Mouse (Mus musculus): Measurements from ENCODE around the gene Poc1a.

The Poc1a gene

DNA sequence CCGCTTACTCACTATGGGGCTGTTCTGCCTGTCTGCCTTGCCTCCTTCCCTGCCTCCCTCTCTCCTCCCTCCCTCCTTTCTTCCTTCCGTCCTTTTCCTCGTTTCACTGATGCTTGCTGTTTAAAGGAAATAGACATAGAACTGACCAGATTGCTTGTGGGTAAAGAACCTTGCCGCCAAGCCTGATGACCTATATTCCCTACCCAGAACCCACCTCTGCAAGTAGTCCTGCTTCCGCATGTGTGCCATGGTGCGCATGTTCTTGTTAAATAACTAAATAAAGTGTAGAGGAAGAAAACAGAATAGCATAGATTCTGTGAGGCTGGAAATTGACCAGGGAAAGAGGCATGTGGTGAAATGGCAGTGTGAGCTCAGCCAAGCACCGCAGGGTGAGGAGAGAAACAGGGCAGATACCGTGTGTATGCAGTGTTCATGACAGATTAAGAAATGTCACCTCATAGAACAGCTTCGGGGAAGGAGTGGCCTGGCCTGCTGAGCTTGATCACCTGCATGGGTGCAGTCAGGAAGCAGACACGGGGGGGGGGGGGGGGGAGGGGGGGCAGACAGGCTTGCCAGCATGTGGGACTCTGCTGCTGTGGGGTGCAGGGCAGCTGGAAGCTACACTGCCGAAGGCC lies 20.7 kb downstream of the Poc1a start:
- no peak for DNase-seq

GRCm38 (mm10) chr9:106302446-106303150 lies 21.7 kb downstream of the Poc1a start:
- DNase-seq: peak; percentile 37 to 65

DNA sequence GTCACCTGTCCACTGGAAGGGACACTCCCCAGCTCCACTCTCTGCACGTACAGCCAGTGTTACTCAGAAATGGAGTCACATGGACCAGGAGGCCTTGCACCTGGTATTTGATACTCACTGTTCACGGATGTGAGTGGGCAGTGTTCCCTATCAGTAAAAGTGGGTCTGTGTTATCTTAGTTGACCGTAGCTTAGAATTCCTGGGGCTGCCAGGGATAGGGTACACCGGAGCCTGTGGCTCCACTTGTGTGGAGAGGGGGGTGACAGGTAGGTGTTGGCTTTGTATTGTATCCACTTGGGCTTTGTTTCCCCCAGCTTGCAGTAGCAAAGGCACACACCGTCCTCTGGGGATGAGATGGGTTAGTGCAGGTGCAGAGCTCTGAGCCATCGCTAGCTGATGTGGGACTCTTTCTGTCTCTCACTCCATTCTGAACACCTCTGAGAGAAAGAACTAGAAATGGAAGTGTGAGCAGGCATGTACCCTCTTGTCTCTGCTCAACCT lies 22.6 kb downstream of the Poc1a start:
- DNase-seq: no peak

GRCm38 (mm10) chr9:106305228-106305627 lies 24.4 kb downstream of the Poc1a start:
- DNase-seq: peak; percentile 53 to 70

DNA sequence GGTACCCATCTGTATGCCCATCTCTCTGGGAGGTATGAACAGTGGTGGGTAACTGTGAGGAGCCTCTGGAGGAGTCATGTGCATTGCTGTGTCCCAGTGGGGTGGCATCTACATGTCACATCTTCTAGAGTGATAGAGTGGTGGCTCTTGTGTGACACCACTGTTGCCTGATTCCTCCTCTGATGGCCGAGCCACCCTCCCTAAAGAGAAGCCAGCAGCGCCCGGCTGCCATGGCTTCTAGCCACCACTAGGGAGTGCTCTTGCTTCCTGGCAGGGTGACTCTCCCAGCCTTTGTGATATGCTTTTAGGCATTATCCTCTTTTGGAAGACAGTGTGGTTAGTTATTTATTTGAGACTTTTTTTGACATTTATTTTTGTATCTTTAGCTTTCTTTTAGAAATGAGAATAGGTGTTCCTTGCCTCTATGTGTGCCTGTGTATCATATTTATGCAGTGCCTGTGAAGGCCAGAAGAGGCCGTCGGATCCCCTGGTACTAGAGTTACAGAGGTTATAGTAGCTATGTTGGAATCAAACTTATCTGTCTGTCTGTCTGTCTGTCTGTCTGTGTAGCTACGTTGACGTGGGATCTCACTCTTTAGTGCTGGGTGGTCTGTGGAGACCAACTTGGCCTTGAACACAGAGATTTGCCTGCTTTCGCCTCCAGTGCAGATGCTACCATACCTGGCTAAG lies 25.9 kb downstream of the Poc1a start:
- peak; percentile 74 to 85 for DNase-seq

GRCm38 (mm10) chr9:106308151-106308550 lies 27.3 kb downstream of the Poc1a start:
- DNase-seq: no peak

GRCm38 (mm10) chr9:106308555-106308954 lies 27.7 kb downstream of the Poc1a start:
- peak; percentile 58 to 65 for DNase-seq

GRCm38 (mm10) chr9:106308983-106309382 lies 28.1 kb downstream of the Poc1a start:
- DNase-seq: peak in 1 of 2 experiments; percentile 27

DNA sequence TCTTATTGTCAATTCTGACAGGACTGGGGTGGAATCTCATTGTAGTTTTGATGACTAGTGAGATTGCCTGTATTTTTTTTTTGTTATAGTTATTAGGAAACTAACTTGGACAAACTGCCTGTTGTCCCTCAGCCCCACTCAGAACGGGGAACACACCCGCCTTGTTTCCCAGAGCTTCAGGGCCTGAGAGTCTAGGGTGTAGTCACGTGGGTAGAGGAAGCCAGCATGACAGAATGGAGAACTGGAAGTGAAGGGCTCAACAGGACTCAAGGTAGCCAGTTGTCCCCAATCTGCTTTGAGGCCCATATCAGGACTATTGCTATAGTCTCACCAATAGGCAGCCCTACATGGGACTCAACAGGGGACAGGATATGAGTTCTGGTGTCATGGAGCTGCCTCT lies 29.0 kb downstream of the Poc1a start:
- peak in 1 of 2 experiments; percentile 32 for DNase-seq

DNA sequence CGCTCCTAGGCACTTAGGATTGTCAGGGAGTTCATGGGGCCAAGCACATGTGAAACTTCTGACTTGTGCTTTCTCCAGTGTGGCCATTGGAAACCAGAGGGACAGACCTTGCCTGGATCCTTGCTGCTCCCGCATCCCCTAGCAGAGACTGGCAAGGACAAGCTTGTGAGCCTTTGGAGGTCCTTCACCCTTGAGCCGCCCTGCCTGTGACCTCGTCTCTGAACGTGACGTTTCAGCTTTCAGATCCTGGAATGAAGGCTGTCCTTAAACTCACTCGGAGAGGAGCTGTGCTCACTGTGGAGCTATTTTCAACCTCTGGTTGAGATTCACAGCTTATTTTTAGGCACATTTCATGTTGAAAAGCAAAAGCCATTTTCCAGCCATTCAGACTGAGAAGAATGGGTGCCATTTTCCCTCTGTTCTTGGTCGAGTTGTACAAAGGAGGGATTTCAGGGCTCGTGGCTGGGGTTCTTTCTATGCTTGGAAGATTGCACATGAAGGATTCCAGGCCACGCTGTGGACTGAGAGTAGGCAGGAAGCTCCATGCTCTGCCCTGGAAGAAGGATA lies 30.8 kb downstream of the Poc1a start:
- no peak for DNase-seq

DNA sequence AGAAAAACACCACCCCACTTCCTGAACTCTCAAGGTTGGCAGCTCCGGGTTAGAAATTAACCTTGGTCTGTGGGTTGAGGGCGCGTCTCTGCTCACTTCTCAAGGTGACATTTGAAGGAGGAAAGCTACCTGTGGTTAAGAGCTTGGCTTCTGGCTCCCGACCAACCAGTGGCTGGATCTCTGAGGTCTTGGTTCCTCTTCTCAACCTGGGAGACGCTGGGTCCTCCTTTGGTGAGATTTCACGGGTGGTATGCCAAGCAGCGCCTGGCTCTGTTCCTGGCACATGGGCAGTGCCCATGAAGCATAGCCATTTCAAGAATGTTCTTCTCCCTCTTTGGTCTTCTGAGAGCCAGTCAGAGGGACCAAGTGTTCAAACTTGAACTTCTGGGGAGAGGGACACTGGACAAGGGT lies 32.1 kb downstream of the Poc1a start:
- peak in 1 of 2 experiments; percentile 59 for DNase-seq

- no peak for DNase-seq
These were observed 33.3 kb downstream of the Poc1a start for GRCm38 (mm10) chr9:106314196-106314595.

DNA sequence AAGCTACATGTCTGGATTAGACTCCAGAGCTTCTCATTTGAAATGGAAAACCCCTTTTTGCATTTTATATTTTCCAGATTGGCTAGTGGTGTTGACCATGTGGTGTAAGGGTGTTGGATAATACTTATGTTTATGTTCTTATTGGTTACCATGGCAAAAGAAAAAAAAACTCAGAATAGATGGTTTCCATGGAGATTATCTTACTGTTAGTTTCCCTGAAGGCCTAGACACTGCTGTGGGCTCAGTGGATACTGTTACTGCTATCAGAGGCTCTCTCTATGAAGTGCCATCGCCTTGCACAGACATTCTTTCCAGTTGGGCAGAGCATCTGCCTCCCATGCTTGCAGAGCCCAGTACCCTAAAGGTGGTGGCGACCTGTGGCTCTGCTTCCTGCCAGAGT lies 37.2 kb downstream of the Poc1a start:
- DNase-seq: no peak

DNA sequence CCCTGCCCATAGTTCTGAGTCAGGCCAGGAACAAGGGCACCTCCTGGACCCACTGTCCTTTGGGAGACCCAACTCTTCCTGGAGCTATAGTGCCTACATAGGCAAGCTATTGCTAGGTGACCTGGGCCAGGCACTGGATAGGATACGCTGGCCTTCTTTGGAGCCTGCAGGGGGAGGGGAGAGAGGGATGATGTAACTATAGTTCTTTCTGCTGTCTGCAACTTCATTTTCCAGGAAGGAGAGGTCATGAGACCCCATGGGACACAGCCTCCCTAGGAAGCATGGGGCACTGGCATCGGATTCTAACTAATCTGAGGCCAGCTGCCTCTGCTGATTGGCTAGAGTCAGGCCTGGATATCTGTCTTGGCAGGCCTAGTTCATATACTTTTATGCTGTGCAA lies 38.2 kb downstream of the Poc1a start:
- DNase-seq: no peak

DNA sequence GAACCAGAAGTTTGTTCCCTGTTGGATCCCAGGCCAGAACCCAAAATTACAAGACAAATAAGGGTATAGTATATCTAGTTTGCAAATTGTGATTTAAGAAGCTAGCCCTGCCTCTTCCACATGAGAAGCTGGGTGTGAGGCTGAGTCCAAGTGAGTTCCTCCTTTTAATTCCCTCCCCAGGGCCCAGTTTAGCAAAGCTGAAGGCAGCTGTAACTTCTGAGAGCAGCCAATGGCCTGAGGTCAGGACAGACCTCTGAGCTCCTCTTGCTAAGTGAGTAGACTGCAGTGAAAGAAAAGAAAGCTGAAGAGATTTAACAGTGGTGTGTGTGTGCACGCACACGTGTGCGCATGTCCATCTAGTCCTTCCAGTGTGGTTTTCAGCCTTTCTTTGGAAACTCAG lies 41.6 kb downstream of the Poc1a start:
- no peak for DNase-seq

DNA sequence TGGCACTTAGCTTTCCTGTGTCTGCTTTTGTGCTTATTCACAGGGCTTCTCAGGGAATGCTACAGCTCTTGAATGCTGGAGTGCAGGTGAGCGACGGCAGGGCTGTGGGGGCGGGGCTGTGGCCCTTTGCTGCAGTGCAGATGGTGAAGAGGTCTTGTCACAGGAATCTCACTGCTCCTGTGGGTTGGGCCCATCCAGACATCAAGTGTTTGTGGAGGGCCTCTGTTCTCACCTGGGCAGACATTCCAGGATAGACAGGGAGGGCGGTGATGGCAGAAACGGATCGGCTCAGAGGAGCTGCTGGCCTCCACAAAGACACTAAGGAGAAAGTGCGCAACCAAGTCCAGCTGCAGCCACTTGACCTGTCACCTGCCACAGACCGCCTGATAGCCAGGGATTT lies 45.4 kb downstream of the Poc1a start:
- DNase-seq: peak; percentile 79 to 93

DNA sequence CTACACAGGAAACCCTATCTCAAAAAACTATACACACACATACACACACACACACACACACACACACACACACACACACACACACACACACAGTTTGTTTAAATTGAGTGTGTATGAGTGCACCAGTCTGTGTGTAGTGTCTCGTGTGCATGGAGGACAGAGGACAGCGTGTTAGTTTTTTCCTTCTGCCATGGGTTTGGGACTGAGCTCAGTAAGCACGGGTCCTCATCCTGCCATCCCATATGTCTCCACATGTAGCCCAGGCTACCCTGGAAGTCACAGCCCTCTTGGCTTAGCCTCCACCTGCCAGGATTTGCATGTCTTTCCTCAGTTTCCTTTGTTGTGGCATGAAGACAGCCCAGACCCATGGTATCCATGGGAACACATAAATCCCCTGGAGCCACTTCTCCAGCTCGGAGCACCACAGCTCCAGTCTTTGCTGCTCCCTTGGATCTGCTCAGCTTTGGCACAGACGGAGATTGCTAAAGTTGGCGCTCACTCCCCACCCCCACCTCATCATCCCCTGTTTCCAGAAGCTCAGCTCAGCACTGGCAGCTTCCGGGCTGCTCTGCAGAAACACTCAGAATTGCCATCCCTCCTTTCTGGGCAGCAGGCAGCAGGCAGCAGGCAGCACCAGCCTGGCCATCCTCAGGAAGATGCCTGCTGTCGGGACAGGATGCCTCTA lies 46.4 kb downstream of the Poc1a start:
- DNase-seq: no peak

GRCm38 (mm10) chr9:106328068-106328610 lies 47.3 kb downstream of the Poc1a start:
- DNase-seq: peak; percentile 59 to 82

DNA sequence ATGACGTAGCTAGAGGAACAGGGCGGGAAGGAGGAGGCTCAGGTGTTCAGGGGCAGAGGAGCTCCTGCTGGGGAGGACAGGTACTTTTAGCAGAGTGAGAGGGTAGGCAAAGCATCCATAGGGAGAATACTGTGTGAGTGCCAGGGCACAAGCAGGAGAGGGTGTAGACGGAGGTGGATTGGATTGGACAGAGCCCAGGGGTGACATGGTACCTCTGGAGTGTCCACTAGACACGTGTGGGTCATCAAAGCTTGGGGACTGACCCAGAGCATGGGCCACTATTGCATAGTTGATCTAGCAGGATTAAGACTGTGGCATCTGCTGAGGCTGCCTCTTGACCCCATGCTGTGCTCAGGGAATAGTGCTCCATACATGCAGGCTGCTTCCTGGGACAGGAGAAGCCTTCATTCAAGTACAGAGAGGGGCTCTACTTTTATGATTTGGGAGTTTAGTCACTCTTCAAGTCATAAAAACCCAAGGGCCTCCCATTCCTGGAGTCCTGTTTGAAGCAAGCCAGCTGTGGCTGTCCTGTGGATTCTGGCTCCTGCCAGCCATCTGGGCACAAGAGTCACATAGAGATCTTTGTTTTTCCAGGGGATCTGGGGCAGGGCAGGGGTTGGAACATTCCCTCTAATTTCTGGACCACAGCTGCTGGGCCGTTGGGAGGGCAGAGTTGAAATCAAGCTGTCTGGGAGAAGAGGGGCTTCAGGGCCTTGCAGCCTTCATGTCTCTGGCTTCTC lies 48.1 kb downstream of the Poc1a start:
- no peak for DNase-seq

- no peak for DNase-seq
These were observed 51.9 kb downstream of the Poc1a start for GRCm38 (mm10) chr9:106332746-106333145.

GRCm38 (mm10) chr9:106337620-106338019 lies 56.8 kb downstream of the Poc1a start:
- DNase-seq: no peak

Data from lung, postnatal 4 days (tissue).